Mouse (Mus musculus): ENCODE measurements around the gene BC030867.

BC030867 gene

GRCm38 (mm10) chr11:102221243-102221953 is 27.3 kb upstream of the BC030867 start:
- DNase-seq (ENCODE audit: inconsistent age in 2 of 2, low spot score in 1 of 2) = no peak

- DNase-seq (ENCODE audit: inconsistent age in 2 of 2, low spot score in 1 of 2) = peak in 1 of 2 experiments; percentile 69
These were observed 26.7 kb upstream of the BC030867 start for GRCm38 (mm10) chr11:102221954-102222351.

- peak in 1 of 2 experiments; percentile 75 for DNase-seq (ENCODE audit: inconsistent age in 2 of 2, low spot score in 1 of 2)
These were observed 25.5 kb upstream of the BC030867 start for GRCm38 (mm10) chr11:102223166-102223565.

- peak; percentile 77 to 90 for DNase-seq (ENCODE audit: inconsistent age in 2 of 2, low spot score in 1 of 2)
These were observed 24.0 kb upstream of the BC030867 start for GRCm38 (mm10) chr11:102224686-102225085.

- no peak for DNase-seq (ENCODE audit: inconsistent age in 2 of 2, low spot score in 1 of 2)
These were observed 23.5 kb upstream of the BC030867 start for GRCm38 (mm10) chr11:102225221-102225620.

- DNase-seq (ENCODE audit: inconsistent age in 2 of 2, low spot score in 1 of 2) = peak in 1 of 2 experiments; percentile 33
These were observed 22.4 kb upstream of the BC030867 start for GRCm38 (mm10) chr11:102226067-102226978.

GRCm38 (mm10) chr11:102227270-102228190 is 21.2 kb upstream of the BC030867 start:
- DNase-seq (ENCODE audit: inconsistent age in 2 of 2, low spot score in 1 of 2) = peak in 1 of 2 experiments; percentile 36

GRCm38 (mm10) chr11:102228191-102228545 is 20.5 kb upstream of the BC030867 start:
- DNase-seq (ENCODE audit: inconsistent age in 2 of 2, low spot score in 1 of 2) = no peak

- no peak for DNase-seq (ENCODE audit: inconsistent age in 2 of 2, low spot score in 1 of 2)
These were observed 19.9 kb upstream of the BC030867 start for GRCm38 (mm10) chr11:102228646-102229268.

- DNase-seq (ENCODE audit: inconsistent age in 2 of 2, low spot score in 1 of 2) = peak; percentile 54 to 75
These were observed 19.2 kb upstream of the BC030867 start for GRCm38 (mm10) chr11:102229331-102229953.

GRCm38 (mm10) chr11:102230006-102230741 is 18.5 kb upstream of the BC030867 start, which contains the start of gene Hdac5:
Gene Hdac5 (minus strand): TSS chr11:102230166.
- peak; percentile 98 to 99 for DNase-seq (ENCODE audit: inconsistent age in 2 of 2, low spot score in 1 of 2)

GRCm38 (mm10) chr11:102236022-102236421 is 12.7 kb upstream of the BC030867 start:
- no peak for DNase-seq (ENCODE audit: inconsistent age in 2 of 2, low spot score in 1 of 2)

- no peak for DNase-seq (ENCODE audit: inconsistent age in 2 of 2, low spot score in 1 of 2)
These were observed 8.0 kb upstream of the BC030867 start for GRCm38 (mm10) chr11:102240636-102241035.

GRCm38 (mm10) chr11:102241246-102241645 is 7.4 kb upstream of the BC030867 start:
- DNase-seq (ENCODE audit: inconsistent age in 2 of 2, low spot score in 1 of 2) = no peak

GRCm38 (mm10) chr11:102241874-102242273 is 6.8 kb upstream of the BC030867 start:
- no peak for DNase-seq (ENCODE audit: inconsistent age in 2 of 2, low spot score in 1 of 2)

- peak; percentile 91 to 96 for DNase-seq (ENCODE audit: inconsistent age in 2 of 2, low spot score in 1 of 2)
These were observed 3.7 kb upstream of the BC030867 start for GRCm38 (mm10) chr11:102244926-102245449.

GRCm38 (mm10) chr11:102245581-102246272 is 3.0 kb upstream of the BC030867 start:
- DNase-seq (ENCODE audit: inconsistent age in 2 of 2, low spot score in 1 of 2) = no peak

GRCm38 (mm10) chr11:102246273-102246635 is 2.4 kb upstream of the BC030867 start:
- DNase-seq (ENCODE audit: inconsistent age in 2 of 2, low spot score in 1 of 2) = no peak
